Mouse (Mus musculus) hindbrain, embryonic 13.5 days (tissue): ENCODE data around the gene Pnrc2. TPM values are rescaled to one million over a fixed set of nuclear protein-coding genes. Genes with fewer than 3 reads are reported as not detected.

Experiments
- ATAC-seq: fragments of 200-750 bp; cut with Nextera tagmentation; 2 replicates; pipeline ENCODE4 v1.8.0; 2017; ENCODE audit warnings: moderate TSS enrichment; ENCODE audit not compliant: low FRiP score
- H3K27ac ChIP-seq: fragments of 300-500 bp; sonication (generic); 2 replicates; pipeline ENCODE4 v1.5.1; 2015; ENCODE audit warnings: inconsistent platforms, mild to moderate bottlenecking, moderate library complexity
- H3K27me3 ChIP-seq: fragments of 300-500 bp; sonication (generic); 2 replicates; pipeline ENCODE4 v1.6.1; 2015; ENCODE audit warnings: mild to moderate bottlenecking, inconsistent platforms
- H3K36me3 ChIP-seq: fragments of 300-500 bp; sonication (generic); 2 replicates; pipeline ENCODE4 v1.6.1; 2015; ENCODE audit warnings: mild to moderate bottlenecking, inconsistent platforms
- H3K4me1 ChIP-seq: fragments of 300-500 bp; sonication (generic); replicated peaks from 2 replicates; pipeline ENCODE4 v1.6.1; 2015; ENCODE audit warnings: inconsistent platforms
- H3K4me2 ChIP-seq: fragments of 300-500 bp; sonication (generic); 2 replicates; pipeline ENCODE4 v1.6.1; 2015; ENCODE audit warnings: inconsistent platforms, mild to moderate bottlenecking, moderate library complexity
- H3K4me3 ChIP-seq: fragments of 300-500 bp; sonication (generic); 2 replicates; pipeline ENCODE4 v1.5.1; 2015; ENCODE audit warnings: mild to moderate bottlenecking, inconsistent platforms
- H3K9ac ChIP-seq: fragments of 300-500 bp; sonication (generic); 2 replicates; pipeline ENCODE4 v1.6.1; 2015; ENCODE audit warnings: mild to moderate bottlenecking, inconsistent platforms
- H3K9me3 ChIP-seq: fragments of 300-500 bp; sonication (generic); 2 replicates; pipeline ENCODE4 v1.6.1; 2016; ENCODE audit warnings: inconsistent platforms
- WGBS: fragments of 180-500 bp; shearing (Covaris S2); methylation state at CpG from one replicate; pipeline ENCODE4 v1.1.7; 2015; 5-methylcytosine and 5-hydroxymethylcytosine counted together
- polyA plus RNA-seq: library from polyadenylated mRNA; unstranded; fragments of >200 nt; fragmentation: Nextera tagmentation; extraction: Ambion mirVana; gene quantifications from 2 replicates; pipeline ENCODE4 v1.2.1, GENCODE M21; 2015

The Pnrc2 gene
- polyA plus RNA-seq, 1 experiment from 2014 or later, result 109 TPM

DNA sequence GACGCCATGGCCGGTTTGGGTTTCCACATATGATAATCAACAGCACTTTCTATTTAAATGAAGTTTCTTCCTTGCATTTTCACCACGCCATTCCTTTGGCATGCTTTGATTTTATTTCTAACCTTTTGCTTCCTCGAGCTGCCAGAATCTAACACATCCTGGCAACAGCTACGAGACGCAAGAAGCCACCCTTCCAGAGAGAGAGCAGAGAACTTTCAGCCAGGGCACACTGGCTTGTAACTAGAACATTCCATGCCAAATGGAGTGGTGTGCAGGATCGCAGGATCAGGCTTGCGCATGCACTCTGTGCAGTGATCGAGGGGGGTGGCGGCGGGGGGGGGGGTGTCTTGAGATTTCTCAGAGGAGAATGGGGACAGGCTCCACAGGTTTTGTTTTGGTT lies 41.6 kb downstream of the Pnrc2 start:
- Histone ChIP-seq H3K4me3 (no peak overlapping the region), H3K27me3 (no peaks in the 10 kb centered on the region), H3K4me1 (peaks cover 34% of the 10 kb centered on the region), H3K9me3 (no peaks in the 10 kb centered on the region), H3K27ac (0 out of 2 replicates have a peak overlapping the region, but pooled peaks have one; percentile 85), H3K36me3 (no peaks in the 10 kb centered on the region), H3K4me2 (no peak overlapping the region), H3K9ac (no peak overlapping the region)
- ATAC-seq, result no peak
- 79% methylated on average over 11 of the region's 11 CpGs for WGBS

DNA sequence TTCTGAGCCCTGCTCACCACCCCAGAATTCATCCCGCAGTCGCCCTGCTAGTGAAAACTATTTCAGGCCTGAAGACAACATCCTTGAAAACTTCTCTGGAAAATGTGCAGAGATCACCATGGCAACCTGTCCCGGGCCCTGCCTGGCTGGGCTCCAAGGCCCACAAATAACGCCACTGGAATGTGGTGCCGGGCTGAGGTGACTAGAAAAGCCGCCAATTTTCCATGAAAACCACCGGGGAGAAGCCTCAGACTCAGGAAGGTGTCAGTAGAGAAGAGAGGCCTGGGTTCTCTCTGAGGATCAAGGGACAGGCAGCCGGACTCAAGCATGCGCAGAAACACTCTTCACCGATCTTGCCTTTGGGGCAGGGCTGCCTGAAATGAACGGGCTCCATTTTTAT lies 45.2 kb downstream of the Pnrc2 start:
- no peaks in the 10 kb centered on the region for H3K27me3 ChIP-seq
- H3K4me3 ChIP-seq, result no peak overlapping the region
- no peaks in the 10 kb centered on the region for H3K9me3 ChIP-seq
- H3K4me2 ChIP-seq, result 0 out of 2 replicates have a peak overlapping the region, but pooled peaks have one; percentile 17
- 18% methylated on average over 11 of the region's 11 CpGs for WGBS
- ATAC-seq, result no peak
- peaks cover 27% of the 10 kb centered on the region for H3K4me1 ChIP-seq
- H3K9ac ChIP-seq, result no peak overlapping the region
- peak overlapping the region; percentile 75 for H3K27ac ChIP-seq
- no peaks in the 10 kb centered on the region for H3K36me3 ChIP-seq

DNA sequence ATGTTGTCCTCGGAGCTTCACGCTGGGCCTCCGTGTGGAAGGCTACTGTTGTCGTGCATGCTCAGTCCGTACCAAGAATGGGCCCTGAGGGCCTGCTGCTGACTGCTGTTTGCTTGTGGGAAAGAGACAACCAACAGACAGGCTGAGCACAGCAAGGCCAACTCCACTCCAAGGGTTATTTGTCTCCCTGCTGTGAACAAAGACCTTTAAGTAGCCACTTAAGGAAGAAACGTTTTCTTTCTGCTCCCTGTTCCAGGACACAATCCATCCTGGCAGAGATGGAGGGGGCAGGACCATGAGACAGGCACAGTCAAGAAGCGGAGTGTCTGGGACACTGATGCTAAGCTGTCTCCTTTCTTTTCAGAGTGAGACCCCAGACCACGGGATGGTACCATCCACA lies 49.4 kb downstream of the Pnrc2 start:
- H3K4me3 ChIP-seq, result no peak overlapping the region
- no peaks in the 10 kb centered on the region for H3K27me3 ChIP-seq
- 43% methylated on average over 8 of the region's 8 CpGs for WGBS
- H3K4me1 ChIP-seq, result peaks cover 12% of the 10 kb centered on the region
- no peak overlapping the region for H3K27ac ChIP-seq
- H3K9ac ChIP-seq, result peak overlapping the region; percentile 29; the same call in 1 of the 2 replicates
- no peak overlapping the region for H3K4me2 ChIP-seq
- no peaks in the 10 kb centered on the region for H3K36me3 ChIP-seq
- no peak for ATAC-seq
- H3K9me3 ChIP-seq, result no peaks in the 10 kb centered on the region

DNA sequence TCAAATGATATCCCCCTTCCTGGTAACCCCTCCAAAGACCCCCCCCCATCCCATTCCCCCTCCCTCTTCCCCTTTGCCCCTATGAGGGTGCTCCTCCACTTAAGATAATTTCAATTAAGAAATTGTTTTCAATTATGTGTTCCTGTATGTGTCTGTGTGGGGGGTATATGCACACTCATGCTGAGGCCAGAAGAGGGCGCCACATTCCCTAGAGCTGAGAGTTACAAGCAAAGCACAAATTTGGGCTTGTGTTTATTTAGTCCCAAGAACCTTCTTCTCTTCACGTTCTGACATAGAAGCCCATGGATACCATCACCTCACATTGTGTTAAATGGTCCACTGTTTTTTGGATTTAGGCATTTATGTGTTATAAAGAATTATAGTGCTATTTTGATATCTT lies 50.4 kb downstream of the Pnrc2 start:
- H3K4me2 ChIP-seq, result no peak overlapping the region
- 74% methylated on average over 2 of the region's 2 CpGs for WGBS
- H3K9me3 ChIP-seq, result no peaks in the 10 kb centered on the region
- peaks cover 3% of the 10 kb centered on the region for H3K4me1 ChIP-seq
- no peaks in the 10 kb centered on the region for H3K27me3 ChIP-seq
- no peak overlapping the region for H3K27ac ChIP-seq
- no peaks in the 10 kb centered on the region for H3K36me3 ChIP-seq
- H3K4me3 ChIP-seq, result no peak overlapping the region
- no peak for ATAC-seq
- no peak overlapping the region for H3K9ac ChIP-seq

DNA sequence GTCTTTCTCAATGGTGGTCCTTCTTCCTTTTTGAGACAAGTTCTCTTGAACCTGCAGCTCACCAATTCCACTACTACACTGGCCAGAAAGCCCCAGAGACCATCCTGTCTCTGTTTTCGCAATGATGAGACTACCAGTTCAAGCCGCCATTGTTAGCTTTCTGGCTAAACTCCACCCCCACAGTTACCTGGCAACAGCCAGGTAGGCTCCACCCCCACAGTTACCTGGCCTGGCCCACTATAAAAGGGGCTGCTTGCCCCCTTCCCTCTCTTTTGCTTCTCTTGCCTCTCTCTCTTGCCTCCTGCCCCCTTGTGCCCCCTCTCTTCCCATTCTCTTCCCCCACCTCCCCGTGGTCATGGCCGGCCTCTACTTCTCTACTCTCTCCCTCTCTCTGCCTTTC lies 51.9 kb downstream of the Pnrc2 start:
- Histone ChIP-seq H3K4me2 (no peak overlapping the region), H3K27me3 (no peaks in the 10 kb centered on the region), H3K9me3 (no peaks in the 10 kb centered on the region), H3K9ac (no peak overlapping the region), H3K27ac (no peak overlapping the region), H3K4me1 (0 out of 2 replicates have a peak, but pooled peaks cover 2% of the 10 kb centered on the region), H3K4me3 (no peak overlapping the region), H3K36me3 (no peaks in the 10 kb centered on the region)
- no peak for ATAC-seq
- WGBS, result 89% methylated on average over 4 of the region's 4 CpGs

Other genes with a start within 250 kb of the Pnrc2 start
- gene Ifnlr1, start 187.6 kb downstream of the Pnrc2 start, polyA plus RNA-seq, result 0.14 and 0.42 TPM in 2 replicates
- gene Il22ra1, start 145.7 kb downstream of the Pnrc2 start, polyA plus RNA-seq, result not detected in 2 replicates
- gene Myom3, start 114.1 kb downstream of the Pnrc2 start, polyA plus RNA-seq, result 0.12 and 0.13 TPM in 2 replicates
- 228 and 241 TPM in 2 replicates for gene Srsf10, start 18.1 kb downstream of the Pnrc2 start, polyA plus RNA-seq
- 0.13 and 0.17 TPM in 2 replicates for gene Cnr2, start 21.5 kb upstream of the Pnrc2 start, polyA plus RNA-seq
- 55.8 and 60.9 TPM in 2 replicates for gene Fuca1, start 46.9 kb upstream of the Pnrc2 start, polyA plus RNA-seq
- 52.9 and 56.5 TPM in 2 replicates for gene Hmgcl, start 72.6 kb upstream of the Pnrc2 start, polyA plus RNA-seq
- 39.5 and 41.2 TPM in 2 replicates for gene Gale, start 89.9 kb upstream of the Pnrc2 start, polyA plus RNA-seq
- gene Lypla2, start 98.8 kb upstream of the Pnrc2 start, polyA plus RNA-seq, result 209 and 211 TPM in 2 replicates
- 54.3 and 58.3 TPM in 2 replicates for gene Pithd1, start 113.4 kb upstream of the Pnrc2 start, polyA plus RNA-seq
- 27.7 and 28.6 TPM in 2 replicates for gene Eloa, start 147.9 kb upstream of the Pnrc2 start, polyA plus RNA-seq
- 329 and 334 TPM in 2 replicates for gene Rpl11, start 179.6 kb upstream of the Pnrc2 start, polyA plus RNA-seq